Mouse (Mus musculus) testis, adult 2 months (tissue): Measurements from ENCODE around the gene Hdac9.

Source experiments
- CTCF ChIP-seq: fragments of 200-500 bp; IDR thresholded peaks from 2 replicates; pipeline ENCODE4 v1.5.1; 2012; ENCODE audit warnings: low read depth, mild to moderate bottlenecking, inconsistent platforms, low read length, moderate library complexity; ENCODE audit not compliant: control insufficient read depth, insufficient read depth, insufficient replicate concordance
- POLR2A ChIP-seq: fragments of 200-500 bp; IDR thresholded peaks from 2 replicates; pipeline ENCODE4 v1.6.1; 2012; ENCODE audit warnings: low read depth, mild to moderate bottlenecking, inconsistent platforms, low read length, moderate library complexity; ENCODE audit not compliant: control insufficient read depth

DNA sequence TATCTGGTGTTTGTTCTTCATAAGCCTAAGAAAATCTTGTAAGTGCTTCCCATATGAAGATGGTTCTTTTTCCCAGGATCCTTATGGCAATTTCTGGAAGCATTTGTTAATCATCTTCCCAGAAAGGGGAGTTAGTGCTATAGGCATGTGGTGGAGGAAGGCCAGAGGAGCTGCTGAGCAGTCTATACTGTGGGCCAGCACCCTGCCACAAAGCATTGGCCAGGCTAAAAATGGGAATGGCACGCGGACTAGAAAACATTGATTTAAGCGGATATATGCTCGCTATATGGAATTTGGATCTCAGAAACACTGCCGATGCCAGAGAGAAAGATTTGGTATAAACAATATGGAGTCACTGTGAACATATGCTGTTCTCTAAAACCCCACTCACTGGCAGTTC lies 435.2 kb downstream of the Hdac9 start:
- TF ChIP-seq CTCF (no peak), POLR2A (no peak)
